Mouse (Mus musculus) liver, embryonic 13.5 days (tissue): ENCODE data around the gene Cfap69. TPM values are rescaled to one million over a fixed set of nuclear protein-coding genes. Genes with fewer than 3 reads are reported as not detected.

Experiments
- ATAC-seq: fragments of 200-750 bp; cut with Nextera tagmentation; 2 replicates; pipeline ENCODE4 v1.8.0; 2017; ENCODE audit warnings: low read depth, mild to moderate bottlenecking, moderate number of reproducible peaks, moderate library complexity
- DNase-seq: peaks from one replicate; pipeline ENCODE4 v3.0.0; 2022
- H3K27ac ChIP-seq: fragments of 300-500 bp; sonication (generic); 2 replicates; pipeline ENCODE4 v1.5.1; 2015; ENCODE audit warnings: moderate library complexity, mild to moderate bottlenecking, inconsistent platforms
- H3K27me3 ChIP-seq: fragments of 300-500 bp; sonication (generic); 2 replicates; pipeline ENCODE4 v1.6.1; 2015; ENCODE audit warnings: mild to moderate bottlenecking, inconsistent platforms
- H3K36me3 ChIP-seq: fragments of 300-500 bp; sonication (generic); 2 replicates; pipeline ENCODE4 v1.6.1; 2015; ENCODE audit warnings: mild to moderate bottlenecking, inconsistent platforms
- H3K4me1 ChIP-seq: fragments of 300-500 bp; sonication (generic); replicated peaks from 2 replicates; pipeline ENCODE4 v1.6.1; 2015; ENCODE audit warnings: inconsistent platforms
- H3K4me2 ChIP-seq: fragments of 300-500 bp; sonication (generic); 2 replicates; pipeline ENCODE4 v1.6.1; 2015; ENCODE audit warnings: inconsistent platforms, mild to moderate bottlenecking, moderate library complexity
- H3K4me3 ChIP-seq: fragments of 300-500 bp; sonication (generic); replicated peaks from 2 replicates; pipeline ENCODE4 v1.5.1; 2015; ENCODE audit warnings: mild to moderate bottlenecking, inconsistent platforms
- H3K9ac ChIP-seq: fragments of 300-500 bp; sonication (generic); 2 replicates; pipeline ENCODE4 v1.6.1; 2015; ENCODE audit warnings: mild to moderate bottlenecking, inconsistent platforms
- H3K9me3 ChIP-seq: fragments of 300-500 bp; sonication (generic); replicated peaks from 2 replicates; pipeline ENCODE4 v1.6.1; 2016; ENCODE audit warnings: inconsistent platforms
- WGBS: fragments of 180-500 bp; shearing (Covaris S2); methylation state at CpG from one replicate; pipeline ENCODE4 v1.1.7; 2015; ENCODE audit not compliant: insufficient replicate concordance; 5-methylcytosine and 5-hydroxymethylcytosine counted together
- polyA plus RNA-seq: library from polyadenylated mRNA; unstranded; fragments of >200 nt; fragmentation: Nextera tagmentation; extraction: Ambion mirVana; gene quantifications from 2 replicates; pipeline ENCODE4 v1.2.1, GENCODE M21; 2015

Gene Cfap69
- polyA plus RNA-seq, 1 experiment from 2014 or later, result 0.21 TPM

- DNase-seq (no peak), ATAC-seq (peak; percentile 26; the same call in 1 of the 2 replicates)
- Histone ChIP-seq H3K27ac (no peak overlapping the region), H3K4me3 (no peak overlapping the region), H3K36me3 (no peaks in the 10 kb centered on the region), H3K27me3 (no peaks in the 10 kb centered on the region), H3K4me2 (no peak overlapping the region), H3K4me1 (no peaks in the 10 kb centered on the region), H3K9me3 (no peaks in the 10 kb centered on the region), H3K9ac (no peak overlapping the region)
- 44% methylated on average over 6 of the region's 6 CpGs for WGBS
Measured at GRCm38 (mm10) chr5:5648817-5649569, 15.0 kb downstream of the Cfap69 start.

GRCm38 (mm10) chr5:5646173-5646572, 17.9 kb downstream of the Cfap69 start:
- Histone ChIP-seq H3K27ac (no peak overlapping the region), H3K27me3 (no peaks in the 10 kb centered on the region), H3K4me3 (no peak overlapping the region), H3K9ac (no peak overlapping the region), H3K4me1 (no peaks in the 10 kb centered on the region), H3K4me2 (no peak overlapping the region), H3K36me3 (no peaks in the 10 kb centered on the region), H3K9me3 (no peaks in the 10 kb centered on the region)
- DNase-seq (no peak), ATAC-seq (no peak)
- 4% methylated on average over 1 of the region's 1 CpGs for WGBS

- Histone ChIP-seq H3K4me3 (no peak overlapping the region), H3K4me1 (no peaks in the 10 kb centered on the region), H3K9ac (no peak overlapping the region), H3K4me2 (no peak overlapping the region), H3K9me3 (no peaks in the 10 kb centered on the region), H3K27me3 (no peaks in the 10 kb centered on the region), H3K27ac (no peak overlapping the region), H3K36me3 (no peaks in the 10 kb centered on the region)
- WGBS, result 32% methylated on average over 2 of the region's 2 CpGs
- ATAC-seq (no peak), DNase-seq (no peak)
Measured at GRCm38 (mm10) chr5:5638496-5638895, 25.5 kb downstream of the Cfap69 start.

DNA sequence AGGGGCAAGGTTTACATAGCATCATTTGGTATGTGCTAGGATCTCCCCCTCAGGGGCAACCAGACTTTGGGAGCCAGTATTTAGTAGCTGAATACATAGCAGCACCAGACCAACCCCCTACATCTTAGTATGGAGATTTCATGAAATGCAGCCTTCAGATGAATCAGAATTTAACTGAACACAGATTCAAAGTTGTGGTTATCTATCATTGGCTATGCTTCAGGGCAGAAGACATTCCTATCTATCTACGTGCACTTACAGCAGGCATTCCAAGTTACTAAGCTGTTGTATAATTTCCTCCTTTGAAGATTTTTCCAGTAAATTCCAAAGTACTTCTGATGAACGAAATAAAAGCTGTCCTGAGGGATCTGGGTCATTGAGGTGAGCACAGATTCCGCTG, 38.5 kb downstream of the Cfap69 start:
- H3K27ac ChIP-seq, result no peak overlapping the region
- DNase-seq (no peak), ATAC-seq (no peak)
- H3K9me3 ChIP-seq, result no peaks in the 10 kb centered on the region
- no peak overlapping the region for H3K4me3 ChIP-seq
- H3K36me3 ChIP-seq, result no peaks in the 10 kb centered on the region
- WGBS, result 52% methylated on average over 3 of the region's 3 CpGs
- H3K4me1 ChIP-seq, result no peaks in the 10 kb centered on the region
- H3K9ac ChIP-seq, result no peak overlapping the region
- H3K27me3 ChIP-seq, result no peaks in the 10 kb centered on the region
- no peak overlapping the region for H3K4me2 ChIP-seq

- Histone ChIP-seq H3K9ac (no peak overlapping the region), H3K4me3 (no peak overlapping the region), H3K9me3 (no peaks in the 10 kb centered on the region), H3K4me1 (no peaks in the 10 kb centered on the region), H3K4me2 (no peak overlapping the region), H3K27me3 (no peaks in the 10 kb centered on the region), H3K27ac (no peak overlapping the region), H3K36me3 (no peaks in the 10 kb centered on the region)
- 50% methylated on average over 4 of the region's 4 CpGs for WGBS
- ATAC-seq, result no peak
- no peak for DNase-seq
Measured at GRCm38 (mm10) chr5:5618329-5618728, 45.7 kb downstream of the Cfap69 start.

GRCm38 (mm10) chr5:5610540-5610939, 53.5 kb downstream of the Cfap69 start:
- WGBS, result 39% methylated on average over 3 of the region's 3 CpGs
- Histone ChIP-seq H3K4me3 (no peak overlapping the region), H3K4me2 (no peak overlapping the region), H3K27ac (no peak overlapping the region), H3K4me1 (no peaks in the 10 kb centered on the region), H3K36me3 (no peaks in the 10 kb centered on the region), H3K9ac (no peak overlapping the region), H3K9me3 (no peaks in the 10 kb centered on the region), H3K27me3 (no peaks in the 10 kb centered on the region)
- DNase-seq (no peak), ATAC-seq (no peak)

- Histone ChIP-seq H3K9me3 (no peaks in the 10 kb centered on the region), H3K9ac (no peak overlapping the region), H3K27me3 (no peaks in the 10 kb centered on the region), H3K4me2 (no peak overlapping the region), H3K27ac (no peak overlapping the region), H3K36me3 (no peaks in the 10 kb centered on the region), H3K4me1 (no peaks in the 10 kb centered on the region), H3K4me3 (no peak overlapping the region)
- ATAC-seq, result no peak
- DNase-seq, result no peak
- WGBS, result 63% methylated on average over 3 of the region's 3 CpGs
Measured at GRCm38 (mm10) chr5:5587686-5588085, 76.4 kb downstream of the Cfap69 start.

- WGBS, result 3% methylated on average over 24 of the region's 24 CpGs
- Histone ChIP-seq H3K27ac (no peak within 1 kb of the TSS), H3K4me1 (peaks cover 7% of the 10 kb centered on the region), H3K36me3 (no peaks in the 10 kb centered on the region), H3K9me3 (no peaks in the 10 kb centered on the region), H3K4me3 (peak within 1 kb of the TSS; percentile 55), H3K4me2 (peak within 1 kb of the TSS; percentile 74), H3K27me3 (peaks cover 4% of the 10 kb centered on the region; the same call in 1 of the 2 replicates), H3K9ac (peak within 1 kb of the TSS; percentile 13; the same call in 1 of the 2 replicates)
- peak; percentile 84 for ATAC-seq
- DNase-seq, result peak; percentile 14
Measured at GRCm38 (mm10) chr5:5573749-5574317, 90.2 kb downstream of the Cfap69 start, which contains the start of gene Gm8773. TSS of gene Gm8773 (plus strand) at chr5:5573799.

DNA sequence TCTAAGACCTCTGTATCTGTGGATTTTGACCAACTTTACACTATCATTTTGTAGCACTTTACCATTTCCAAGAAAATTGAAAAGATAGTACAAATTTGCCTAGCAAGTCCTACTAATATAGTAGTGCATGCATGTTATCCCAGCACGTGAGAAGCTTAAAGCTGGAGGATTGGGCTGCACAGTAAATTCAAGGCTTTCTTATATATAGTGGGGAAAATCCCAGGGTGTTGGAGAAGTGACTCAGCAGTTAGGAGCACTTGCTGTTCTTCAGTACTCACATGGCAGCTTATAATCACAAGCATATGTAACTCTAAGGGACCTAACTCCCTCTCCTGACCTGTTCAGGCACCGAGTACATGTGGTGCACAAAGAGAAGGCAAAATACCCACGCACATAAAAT, 101.6 kb downstream of the Cfap69 start:
- H3K27me3 ChIP-seq, result no peaks in the 10 kb centered on the region
- H3K36me3 ChIP-seq, result no peaks in the 10 kb centered on the region
- no peak overlapping the region for H3K27ac ChIP-seq
- WGBS, result 48% methylated on average over 3 of the region's 3 CpGs
- no peaks in the 10 kb centered on the region for H3K9me3 ChIP-seq
- no peak for ATAC-seq
- no peak overlapping the region for H3K4me3 ChIP-seq
- H3K4me2 ChIP-seq, result no peak overlapping the region
- peaks cover 18% of the 10 kb centered on the region for H3K4me1 ChIP-seq
- H3K9ac ChIP-seq, result no peak overlapping the region
- DNase-seq, result no peak

GRCm38 (mm10) chr5:5561041-5561706, 102.9 kb downstream of the Cfap69 start:
- Histone ChIP-seq H3K36me3 (no peaks in the 10 kb centered on the region), H3K27ac (no peak overlapping the region), H3K4me1 (peaks cover 19% of the 10 kb centered on the region), H3K9me3 (no peaks in the 10 kb centered on the region), H3K4me2 (no peak overlapping the region), H3K4me3 (no peak overlapping the region), H3K9ac (no peak overlapping the region), H3K27me3 (no peaks in the 10 kb centered on the region)
- DNase-seq (no peak), ATAC-seq (no peak)
- whole genome bisulfite sequencing, result 57% methylated on average over 4 of the region's 4 CpGs

- no peak overlapping the region for H3K27ac ChIP-seq
- H3K27me3 ChIP-seq, result no peaks in the 10 kb centered on the region
- peak overlapping the region; percentile 70 for H3K4me2 ChIP-seq
- no peaks in the 10 kb centered on the region for H3K9me3 ChIP-seq
- H3K4me3 ChIP-seq, result peak overlapping the region; percentile 78
- ATAC-seq, result no peak
- DNase-seq, result no peak
- peaks cover 19% of the 10 kb centered on the region for H3K4me1 ChIP-seq
- H3K9ac ChIP-seq, result peak overlapping the region; percentile 80
- 42% methylated on average over 8 of the region's 8 CpGs for WGBS
- H3K36me3 ChIP-seq, result peaks cover 5% of the 10 kb centered on the region
Measured at GRCm38 (mm10) chr5:5559798-5560197, 104.2 kb downstream of the Cfap69 start.
